Mouse (Mus musculus): ENCODE data around the gene Grk5.

- TF ChIP-seq CTCF (IDR thresholded peaks at IDR 0.05; ENCODE audit: control insufficient read depth, insufficient read depth, insufficient replicate concordance, low read depth, low read length) (no peak), POLR2A (IDR thresholded peaks at IDR 0.05; ENCODE audit: control insufficient read depth, low read depth, low read length) (no peak)
Observed at GRCm38 (mm10) chr19:60994845-60995244, 105.3 kb downstream of the Grk5 start.

Data from testis, adult 2 months (tissue).